Mouse (Mus musculus) liver, adult 2 months (tissue): ENCODE results near the gene Yy1. TPM values are rescaled to one million over a fixed set of nuclear protein-coding genes. Genes with fewer than 3 reads are reported as not detected.
A peak's percentile ranks its signal among the peaks of the same experiment; 100 is the strongest.

Experiments
- DNase-seq: peaks from one replicate; pipeline ENCODE4 v3.0.0-alpha.2; 2011; ENCODE audit warnings: low read depth, low spot score; ENCODE audit errors: extremely low read depth
- H3K27ac ChIP-seq: fragments of 200-500 bp; replicated peaks from 2 replicates; pipeline ENCODE4 v1.5.1; 2012; ENCODE audit warnings: low read depth, mild to moderate bottlenecking, control low read depth, inconsistent platforms, low read length; ENCODE audit not compliant: insufficient read depth
- H3K27me3 ChIP-seq: fragments of 200-500 bp; 2 replicates; pipeline ENCODE4 v1.6.1; 2012; ENCODE audit warnings: mild to moderate bottlenecking, moderate library complexity, low read length, inconsistent platforms; ENCODE audit not compliant: control insufficient read depth, insufficient read depth
- H3K36me3 ChIP-seq: fragments of 200-500 bp; 2 replicates; pipeline ENCODE4 v1.6.1; 2012; ENCODE audit warnings: low read length, inconsistent platforms; ENCODE audit not compliant: control insufficient read depth, insufficient read depth
- H3K4me1 ChIP-seq: fragments of 200-500 bp; 2 replicates; pipeline ENCODE4 v1.6.1; 2011; ENCODE audit warnings: low read length; ENCODE audit not compliant: control insufficient read depth, insufficient read depth
- H3K4me3 ChIP-seq: fragments of 200-500 bp; 2 replicates; pipeline ENCODE4 v1.5.1; 2011; ENCODE audit warnings: low read depth, mild to moderate bottlenecking, control low read depth, low read length, moderate library complexity; ENCODE audit not compliant: insufficient read depth
- H3K79me2 ChIP-seq: fragments of 200-500 bp; 2 replicates; pipeline ENCODE4 v1.6.1; 2012; ENCODE audit warnings: inconsistent platforms, mild to moderate bottlenecking, low read length, moderate library complexity; ENCODE audit not compliant: control insufficient read depth, insufficient read depth
- H3K9ac ChIP-seq: fragments of 200-500 bp; 2 replicates; pipeline ENCODE4 v1.6.1; 2012; ENCODE audit warnings: low read depth, mild to moderate bottlenecking, control low read depth, inconsistent platforms, low read length
- CTCF ChIP-seq: fragments of 200-500 bp; IDR thresholded peaks from 2 replicates; pipeline ENCODE4 v1.5.1; 2011; ENCODE audit warnings: low read depth, low read length, control low read depth
- POLR2A ChIP-seq: fragments of 200-500 bp; IDR thresholded peaks from 2 replicates; pipeline ENCODE4 v1.6.1; 2011; ENCODE audit warnings: low read length, control low read depth; ENCODE audit not compliant: insufficient read depth; ENCODE audit errors: extremely low read depth
- WGBS: fragments of 180-500 bp; shearing (Covaris S2); methylation state at CpG from one replicate; pipeline ENCODE4 v1.1.7; 2018; 5-methylcytosine and 5-hydroxymethylcytosine counted together
- polyA plus RNA-seq: library from polyadenylated mRNA; depleted of rRNA; stranded (reverse); fragments of >200 nt; gene quantifications from 2 replicates; pipeline ENCODE4 v1.2.3, GENCODE M21; 2012
- total RNA-seq: library from RNA; depleted of rRNA; stranded (reverse); fragments of >200 nt; gene quantifications from 2 replicates; pipeline ENCODE4 v1.2.3, GENCODE M21; 2014

Yy1 gene
- total and polyA plus RNA-seq, 2 experiments = 10.3 to 19.6 TPM

DNA sequence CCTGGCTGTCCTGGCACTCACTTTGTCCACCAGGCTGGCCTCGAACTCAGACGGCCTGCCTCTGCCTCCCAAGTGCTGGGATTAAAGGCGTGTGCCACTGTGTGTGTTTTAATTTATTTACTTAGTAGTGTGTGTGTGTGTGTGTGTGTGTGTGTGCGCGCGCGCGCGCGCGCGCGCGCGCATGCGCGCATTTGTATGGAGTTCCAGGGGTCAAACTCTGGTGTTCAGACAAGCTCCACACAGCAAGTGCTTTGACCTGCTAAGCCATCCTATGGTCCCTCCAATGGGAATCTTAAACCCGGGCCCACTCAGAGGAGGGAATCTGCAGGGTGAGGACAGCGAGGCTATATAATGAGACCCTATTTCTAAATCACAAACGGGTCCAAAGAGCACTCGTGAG, 37.6 kb upstream of the Yy1 start:
- DNase-seq = no peak
- H3K4me1 ChIP-seq = peaks cover 2% of the 10 kb centered on the region; the same call in 1 of the 2 replicates
- WGBS = 78% methylated on average over 21 of the region's 21 CpGs

DNA sequence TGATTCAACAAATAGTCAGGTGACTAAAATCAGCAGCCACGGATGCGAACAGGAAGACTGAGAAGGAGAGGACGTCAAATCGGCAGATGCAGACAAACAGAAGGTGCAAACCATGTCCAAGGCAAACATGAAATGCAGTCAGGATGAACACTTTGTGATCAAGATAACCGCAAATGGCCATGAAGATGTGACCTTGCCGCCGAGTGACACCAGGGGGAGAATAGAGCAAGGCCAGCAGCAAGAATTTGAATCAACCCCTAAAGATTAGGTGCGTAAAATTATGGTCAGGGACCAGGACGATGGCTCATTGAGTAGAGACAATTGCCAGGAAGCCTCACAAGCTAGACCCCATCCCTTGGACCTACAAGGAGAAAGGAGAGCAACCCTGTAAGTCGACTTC, 36.2 kb upstream of the Yy1 start:
- 85% methylated on average over 10 of the region's 10 CpGs for WGBS
- Histone ChIP-seq H3K79me2 (no peaks in the 10 kb centered on the region), H3K9ac (no peak overlapping the region), H3K4me3 (no peak overlapping the region), H3K27ac (no peak overlapping the region), H3K27me3 (no peaks in the 10 kb centered on the region), H3K36me3 (no peaks in the 10 kb centered on the region), H3K4me1 (peaks cover 4% of the 10 kb centered on the region; the same call in 1 of the 2 replicates)
- TF ChIP-seq POLR2A (no peak), CTCF (no peak)
- no peak for DNase-seq

More for the DNA sequence above, 37.6 kb upstream of the Yy1 start:
- Histone ChIP-seq H3K4me3 (no peak overlapping the region), H3K9ac (no peak overlapping the region), H3K36me3 (no peaks in the 10 kb centered on the region), H3K79me2 (no peaks in the 10 kb centered on the region), H3K27me3 (no peaks in the 10 kb centered on the region), H3K27ac (no peak overlapping the region)
- TF ChIP-seq POLR2A = no peak
- TF ChIP-seq CTCF = no peak

DNA sequence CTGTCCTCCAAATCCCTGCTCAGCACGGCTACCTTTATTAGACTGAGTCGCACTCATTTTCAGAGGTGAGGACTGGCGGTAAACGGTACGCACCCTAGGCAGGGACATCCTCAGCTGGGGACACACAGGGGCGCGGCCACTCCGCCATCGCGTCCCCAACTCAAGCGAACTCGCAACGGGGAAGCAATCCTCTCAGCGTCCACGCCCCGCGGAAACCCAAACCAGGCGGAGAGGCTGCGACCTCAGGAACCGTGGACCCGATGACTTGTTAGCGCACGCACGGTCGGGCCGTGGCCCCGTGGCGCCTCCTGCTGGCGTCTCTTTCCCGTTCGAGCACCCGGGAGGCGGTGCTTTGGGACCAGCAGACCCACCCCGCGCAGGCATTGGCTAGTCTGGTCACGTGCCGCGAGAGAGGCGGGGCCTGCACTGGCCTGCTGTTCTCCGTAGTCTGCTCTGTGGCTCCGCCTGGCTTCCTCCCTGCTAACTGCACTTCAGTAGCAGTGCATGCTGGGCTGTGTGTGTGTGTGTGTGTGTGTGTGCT, 35.0 kb upstream of the Yy1 start:
- DNase-seq = peak; percentile 85
- Histone ChIP-seq H3K4me1 (peaks cover 4% of the 10 kb centered on the region; the same call in 1 of the 2 replicates), H3K79me2 (no peaks in the 10 kb centered on the region), H3K36me3 (no peaks in the 10 kb centered on the region), H3K27ac (peak overlapping the region; percentile 5; the same call in 1 of the 2 replicates), H3K9ac (peak overlapping the region; percentile 75), H3K27me3 (no peaks in the 10 kb centered on the region), H3K4me3 (peak overlapping the region; percentile 76)
- WGBS = under 1% methylated on average over 41 of the region's 41 CpGs
- TF ChIP-seq POLR2A (no peak), CTCF (peak; percentile 83)

GRCm38 (mm10) chr12:108758273-108758672, 34.5 kb upstream of the Yy1 start:
- Histone ChIP-seq H3K79me2 (no peaks in the 10 kb centered on the region), H3K4me3 (no peak overlapping the region), H3K9ac (no peak overlapping the region), H3K27me3 (no peaks in the 10 kb centered on the region), H3K4me1 (peaks cover 4% of the 10 kb centered on the region; the same call in 1 of the 2 replicates), H3K36me3 (no peaks in the 10 kb centered on the region), H3K27ac (no peak overlapping the region)
- DNase-seq = no peak
- TF ChIP-seq POLR2A (no peak), CTCF (no peak)
- WGBS = 68% methylated on average over 8 of the region's 8 CpGs

GRCm38 (mm10) chr12:108758682-108759081, 34.1 kb upstream of the Yy1 start:
- Histone ChIP-seq H3K4me3 (no peak overlapping the region), H3K27ac (no peak overlapping the region), H3K27me3 (no peaks in the 10 kb centered on the region), H3K4me1 (peaks cover 4% of the 10 kb centered on the region; the same call in 1 of the 2 replicates), H3K36me3 (no peaks in the 10 kb centered on the region), H3K79me2 (no peaks in the 10 kb centered on the region), H3K9ac (no peak overlapping the region)
- TF ChIP-seq POLR2A = no peak
- no peak for TF ChIP-seq CTCF
- no peak for DNase-seq
- 90% methylated on average over 13 of the region's 13 CpGs for WGBS

- peaks cover 4% of the 10 kb centered on the region; the same call in 1 of the 2 replicates for H3K4me1 ChIP-seq
- H3K9ac ChIP-seq = no peak overlapping the region
- 89% methylated on average over 11 of the region's 11 CpGs for WGBS
- H3K27ac ChIP-seq = no peak overlapping the region
- no peak for DNase-seq
- no peak overlapping the region for H3K4me3 ChIP-seq
- TF ChIP-seq POLR2A (no peak), CTCF (no peak)
- no peaks in the 10 kb centered on the region for H3K36me3 ChIP-seq
- no peaks in the 10 kb centered on the region for H3K79me2 ChIP-seq
- no peaks in the 10 kb centered on the region for H3K27me3 ChIP-seq
These were observed 33.5 kb upstream of the Yy1 start for GRCm38 (mm10) chr12:108759266-108759665.
